Mouse (Mus musculus): ENCODE measurements around the gene Coa4.

DNA sequence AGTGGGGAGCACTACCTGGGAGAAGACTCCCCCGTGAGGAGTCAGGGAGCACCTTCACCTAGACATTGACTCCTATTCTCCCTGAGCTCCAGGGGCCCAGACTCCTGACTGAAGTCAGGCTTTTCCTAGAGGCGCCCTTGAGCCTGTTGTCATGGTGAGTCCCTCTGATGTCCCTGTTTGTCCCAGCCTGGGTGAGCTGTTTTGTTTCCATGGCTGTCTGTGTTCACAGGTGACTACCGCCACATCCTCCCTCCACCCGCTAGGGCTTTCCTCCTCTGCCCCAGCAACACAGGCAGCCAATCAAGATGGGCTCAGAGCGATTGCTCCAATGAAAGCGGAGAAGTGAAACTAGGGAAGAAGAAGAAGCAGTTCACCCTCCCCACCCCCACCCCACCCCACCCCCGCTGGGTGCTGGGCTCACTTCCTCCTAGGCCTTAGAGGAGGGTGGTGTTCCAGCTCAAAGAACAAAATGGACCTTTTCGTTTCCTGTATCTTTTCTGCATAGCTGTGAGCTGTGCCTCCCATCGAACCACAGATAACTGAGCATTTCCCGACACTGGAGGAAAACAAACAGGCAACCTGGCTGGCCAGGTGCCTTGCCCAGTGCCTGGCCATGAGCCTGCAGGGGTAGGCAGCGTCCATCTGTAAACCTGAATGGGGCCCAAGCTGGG lies 41.2 kb upstream of the Coa4 start:
- TF ChIP-seq POLR2A (IDR thresholded peaks at IDR 0.05; ENCODE audit: extremely low read depth, insufficient read depth, low read length) (no peak), CTCF (IDR thresholded peaks at IDR 0.05; ENCODE audit: extremely low read depth, insufficient read depth, low read length) (no peak)

Measured in cortical plate, adult 2 months (tissue).